Mouse (Mus musculus) inflammation-experienced regulatory T-cells, adult 16 weeks (primary cell): ENCODE data around the gene Dna2. TPM values are rescaled to one million over a fixed set of nuclear protein-coding genes. Genes with fewer than 3 reads are reported as not detected.

ENCODE experiments used
- polyA plus RNA-seq: library from polyadenylated mRNA; unstranded; fragments of 100-300 nt; shearing (Covaris generic); gene quantifications from one replicate; pipeline ENCODE4 v1.2.1, GENCODE M21; 2017

Gene Dna2
- polyA plus RNA-seq, result 2.7 TPM

DNA sequence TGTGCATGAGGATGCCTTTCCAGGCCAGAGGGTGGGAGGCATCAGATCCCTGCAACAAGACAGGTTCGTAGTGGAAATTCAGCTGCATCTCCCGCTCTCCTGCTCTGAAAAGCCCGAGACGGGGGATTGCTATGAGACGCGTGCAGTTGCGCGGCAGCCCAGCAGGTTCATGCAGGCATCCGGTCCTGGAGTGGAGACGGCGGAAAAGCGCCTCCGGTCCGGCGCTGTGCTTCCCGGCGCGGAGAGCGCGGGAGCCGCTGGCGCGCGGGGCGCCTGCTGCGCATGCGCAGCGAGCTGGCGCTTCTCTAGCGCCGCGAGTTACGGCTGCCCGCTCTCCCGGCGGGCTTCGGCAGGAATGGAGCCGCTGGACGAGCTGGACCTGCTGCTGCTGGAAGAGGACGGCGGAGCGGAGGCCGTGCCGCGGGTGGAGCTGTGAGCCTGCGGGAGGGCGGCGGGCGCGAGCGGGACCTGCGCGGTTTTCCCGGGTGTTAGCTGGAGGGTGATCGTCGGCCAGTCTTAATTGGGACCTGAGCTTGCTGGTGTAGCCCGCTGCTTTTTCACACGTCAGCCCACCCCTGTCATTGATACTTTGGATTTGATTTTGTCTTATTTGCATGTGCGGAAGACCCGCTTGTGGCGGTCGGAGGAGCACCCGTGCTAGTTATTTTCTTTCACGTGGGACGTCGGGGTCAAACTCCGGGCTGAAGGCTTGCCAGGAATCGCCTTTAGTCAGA is at the start of gene Dna2:
Gene Dna2, plus strand, starts transcription at position 289 of the 734 bp plus-strand sequence.

GRCm38 (mm10) chr10:62908896-62909295 is 37.9 kb upstream of the Dna2 start, which contains the start of gene Tet1:
TSS of gene Tet1 (minus strand) at chr10:62908996.

DNA sequence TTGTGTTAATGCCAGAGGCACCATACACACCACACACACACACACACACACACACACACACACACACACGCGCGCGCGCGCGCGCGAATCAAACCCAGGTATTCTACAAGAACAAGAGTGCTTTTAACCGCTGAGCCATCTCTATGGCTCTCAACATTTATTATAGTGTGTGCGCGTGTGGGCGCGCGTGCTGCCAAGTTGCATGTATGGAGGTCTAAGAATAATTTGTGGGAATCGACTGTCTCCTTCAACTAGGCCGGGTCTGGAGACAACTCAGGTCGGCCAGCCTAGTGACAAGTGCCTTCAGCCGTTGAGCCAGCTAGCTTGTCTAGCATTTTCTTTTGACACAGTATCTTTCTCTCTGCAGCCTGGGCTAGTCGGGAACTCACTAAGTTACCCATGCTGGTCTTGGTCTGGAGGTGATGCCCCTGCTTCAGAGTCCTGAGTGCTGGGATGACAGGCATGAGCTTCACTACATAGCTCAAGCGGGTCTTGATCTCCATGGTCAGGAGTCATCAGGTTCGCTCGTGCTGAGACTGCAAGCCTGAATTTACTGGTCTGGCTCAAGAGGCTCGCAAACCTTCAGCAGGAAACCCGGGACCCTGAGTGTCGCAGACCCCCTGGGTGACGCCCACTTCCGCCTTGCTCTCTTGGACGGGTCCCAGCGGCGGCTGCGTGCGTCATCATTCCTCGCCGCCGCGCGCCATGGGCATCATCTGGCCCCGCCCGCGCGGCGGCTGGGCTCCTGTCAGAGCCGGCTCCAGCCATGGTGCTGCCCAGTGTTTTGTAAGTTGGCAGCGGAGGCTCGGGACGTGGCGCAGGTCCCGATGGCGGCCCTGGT is 26.7 kb upstream of the Dna2 start, which contains the start of gene Slc25a16:
Gene Slc25a16, plus strand, starts transcription at position 709 of the 841 bp plus-strand sequence.

GRCm38 (mm10) chr10:62980039-62980954 is 33.5 kb downstream of the Dna2 start, which contains the start of gene Rufy2:
TSS of gene Rufy2 (plus strand) at chr10:62980223.

Other genes starting within 250 kb of the Dna2 start
- gene Stox1, start 220.9 kb upstream of the Dna2 start, polyA plus RNA-seq, result 2.2 TPM
- 140 TPM for gene Ccar1, start 154.7 kb upstream of the Dna2 start, polyA plus RNA-seq
- gene Tet1, start 38.0 kb upstream of the Dna2 start, polyA plus RNA-seq, result 12.2 TPM
- 4.1 TPM for gene Slc25a16, start 26.4 kb upstream of the Dna2 start, polyA plus RNA-seq
- 63.0 TPM for gene Rufy2, start 33.2 kb downstream of the Dna2 start, polyA plus RNA-seq
- gene Hnrnph3, start 77.2 kb downstream of the Dna2 start, polyA plus RNA-seq, result 93.8 TPM
- 0.38 TPM for gene Pbld2, start 77.3 kb downstream of the Dna2 start, polyA plus RNA-seq
- gene Pbld1, start 113.1 kb downstream of the Dna2 start, polyA plus RNA-seq, result not detected
- gene Atoh7, start 152.6 kb downstream of the Dna2 start, polyA plus RNA-seq, result not detected